Mouse (Mus musculus) heart, postnatal 25 days (tissue): ENCODE results near the gene Kyat3. TPM values are rescaled to one million over a fixed set of nuclear protein-coding genes. Genes with fewer than 3 reads are reported as not detected.

Experiments used
- total RNA-seq, 2 experiments: library from RNA; stranded (reverse); gene quantifications; 2 replicates each; pipeline ENCODE4 v1.2.3; 2021

The Kyat3 gene
- total RNA-seq, 2 experiments from 2014 or later: 19.4 to 19.8 TPM

Other genes with a start within 250 kb of the Kyat3 start
- 1 to 10 TPM; 7.3 to 8.7 TPM for gene Gbp5, start 207.1 kb upstream of the Kyat3 start, total RNA-seq
- gene Gbp7, start 170.7 kb upstream of the Kyat3 start, total RNA-seq: 10 to 100 TPM in 1 of 2 experiments, 1 to 10 TPM in 1; 9.5 to 12.1 TPM
- 10 to 100 TPM; 10.5 to 12.6 TPM for gene Gbp3, start 141.0 kb upstream of the Kyat3 start, total RNA-seq
- gene Gbp2b, start 106.2 kb upstream of the Kyat3 start, total RNA-seq: under 1 TPM in 1 of 2 experiments, not detected in 1; 0.14 TPM
- gene Gbp2, start 80.4 kb upstream of the Kyat3 start, total RNA-seq: 10 to 100 TPM; 10.0 to 12.6 TPM
- gene Gtf2b, start 64.0 kb downstream of the Kyat3 start, total RNA-seq: 10 to 100 TPM; 17.9 to 18.3 TPM
- gene Pkn2, start 181.0 kb downstream of the Kyat3 start, total RNA-seq: 10 to 100 TPM; 42.2 to 42.3 TPM